Mouse (Mus musculus): ENCODE results near the gene Shc1. TPM values are rescaled to one million over a fixed set of nuclear protein-coding genes. Genes with fewer than 3 reads are reported as not detected.

Shc1 gene
- total and polyA plus RNA-seq, 3 experiments: 23.1 to 40.6 (median 32.3) TPM

DNA sequence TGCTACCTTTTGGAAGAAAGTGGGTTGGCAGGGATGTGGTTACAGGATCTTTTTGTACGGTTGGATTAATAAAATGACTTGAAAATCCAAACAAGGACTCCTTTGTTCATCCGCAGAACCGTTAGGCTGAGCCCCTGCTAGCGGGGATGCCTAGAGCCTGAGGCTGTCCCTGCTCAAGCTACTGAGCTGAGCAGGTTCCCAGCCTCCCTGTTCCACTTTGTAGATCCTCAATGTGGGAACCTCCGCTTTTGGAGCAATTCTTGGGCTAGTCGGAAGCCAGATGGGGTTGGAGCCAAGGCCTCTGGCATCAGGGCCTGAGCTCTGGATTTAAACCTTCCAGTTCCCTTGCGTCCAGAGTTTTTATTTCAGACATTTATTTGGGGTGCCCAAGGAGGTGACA, 16.8 kb downstream of the Shc1 start:
- in situ Hi-C loops (cut with MboI; ENCODE audit: low pct_ligation_motif_present, low pct_unique_long_range_greater_than_20kb, low sequenced_read_pairs) (no loop called here), dilution Hi-C loops (cut with MboI; ENCODE audit: extremely low pct_ligation_motif_present, extremely low pct_unique_long_range_greater_than_20kb, low sequenced_read_pairs) (no loop called here)
- H3K4me2 ChIP-seq (ENCODE audit: insufficient read depth, low read depth, poor library complexity, severe bottlenecking): no peak overlapping the region
- no peak overlapping the region for H3K9ac ChIP-seq (ENCODE audit: insufficient read depth, low read depth)
- H3K4me3 ChIP-seq (replicated peaks in 1 of 3; ENCODE audit: low read depth in 2 of 3, low read length in 2 of 3, poor library complexity in 1 of 3): no peak overlapping the region
- H3K27ac ChIP-seq (ENCODE audit: insufficient read depth, low read depth): no peak overlapping the region
- peaks cover 9 to 40% of the 10 kb centered on the region in 2 experiments for H3K4me1 ChIP-seq (ENCODE audit: control insufficient read depth in 1 of 2, insufficient read depth in 2 of 2)
- H3K9me3 ChIP-seq (replicated peaks; ENCODE audit: low read length): no peaks in the 10 kb centered on the region
- peaks cover 29 to 51% of the 10 kb centered on the region in 2 experiments for H3K36me3 ChIP-seq (replicated peaks in 1 of 2; ENCODE audit: control insufficient read depth in 1 of 2, insufficient read depth in 1 of 2, low read length in 1 of 2)
- 0 out of 2 replicates have a peak, but pooled peaks have one; percentile 30 for TF ChIP-seq POLR2AphosphoS2 (IDR thresholded peaks at IDR 0.05; ENCODE audit: low read depth, low read length)
- TF ChIP-seq MXI1 (IDR thresholded peaks at IDR 0.05; ENCODE audit: low read depth, low read length): no peak
- TF ChIP-seq IRF4 (IDR thresholded peaks at IDR 0.05; ENCODE audit: low read depth, low read length): no peak
- TF ChIP-seq ZMIZ1 (IDR thresholded peaks at IDR 0.05; ENCODE audit: low read depth, low read length): 0 out of 2 replicates have a peak, but pooled peaks have one; percentile 37
- H3K27me3 ChIP-seq (replicated peaks): no peaks in the 10 kb centered on the region
- H3K79me2 ChIP-seq (replicated peaks; ENCODE audit: control insufficient read depth, extremely low read depth, insufficient read depth, poor library complexity, severe bottlenecking): peaks cover 19% of the 10 kb centered on the region
- no peak for DNase-seq (ENCODE audit: extremely low read depth)

GRCm38 (mm10) chr3:89436176-89437113, 18.2 kb downstream of the Shc1 start, which contains the start of gene Pbxip1:
TSS of gene Pbxip1 (plus strand) at chr3:89436706.
- peaks cover 9 to 33% of the 10 kb centered on the region in 2 experiments for H3K4me1 ChIP-seq (ENCODE audit: control insufficient read depth in 1 of 2, insufficient read depth in 2 of 2)
- H3K36me3 ChIP-seq (replicated peaks in 1 of 2; ENCODE audit: control insufficient read depth in 1 of 2, insufficient read depth in 1 of 2, low read length in 1 of 2): peaks cover 38 to 65% of the 10 kb centered on the region in 2 experiments
- DNase-seq (ENCODE audit: extremely low read depth): peak; percentile 87
- H3K79me2 ChIP-seq (replicated peaks; ENCODE audit: control insufficient read depth, extremely low read depth, insufficient read depth, poor library complexity, severe bottlenecking): peaks cover 9% of the 10 kb centered on the region
- H3K9me3 ChIP-seq (replicated peaks; ENCODE audit: low read length): no peaks in the 10 kb centered on the region
- peak within 1 kb of the TSS; percentile 93 for H3K9ac ChIP-seq (ENCODE audit: insufficient read depth, low read depth)
- in situ Hi-C loops (cut with MboI; ENCODE audit: low pct_ligation_motif_present, low pct_unique_long_range_greater_than_20kb, low sequenced_read_pairs) (no loop called here), dilution Hi-C loops (cut with MboI; ENCODE audit: extremely low pct_ligation_motif_present, extremely low pct_unique_long_range_greater_than_20kb, low sequenced_read_pairs) (no loop called here)
- H3K27me3 ChIP-seq (replicated peaks): no peaks in the 10 kb centered on the region
- peak within 1 kb of the TSS; percentile 96 for H3K4me2 ChIP-seq (ENCODE audit: insufficient read depth, low read depth, poor library complexity, severe bottlenecking)
- H3K4me3 ChIP-seq (replicated peaks in 1 of 3; ENCODE audit: low read depth in 2 of 3, low read length in 2 of 3, poor library complexity in 1 of 3): peak within 1 kb of the TSS; percentile 65 to 88 (median 77)
- peak within 1 kb of the TSS; percentile 53 for H3K27ac ChIP-seq (ENCODE audit: insufficient read depth, low read depth)
- no peak for TF ChIP-seq MEF2A (IDR thresholded peaks at IDR 0.05; ENCODE audit: borderline replicate concordance, low read depth, low read length)
- TF ChIP-seq CHD2 (IDR thresholded peaks at IDR 0.05; ENCODE audit: low read length): peak; percentile 75
- peak; percentile 71; the same call in 1 of the 2 replicates for TF ChIP-seq MAZ (IDR thresholded peaks at IDR 0.05; ENCODE audit: low read depth, low read length)
- peak; percentile 78 for TF ChIP-seq POLR2A (IDR thresholded peaks at IDR 0.05; ENCODE audit: low read depth, low read length)
- peak; percentile 88 for TF ChIP-seq USF2 (conservative IDR thresholded peaks at IDR 0.05; ENCODE audit: low read depth, low read length)
- TF ChIP-seq E2F4 (IDR thresholded peaks at IDR 0.05; ENCODE audit: insufficient replicate concordance, low read depth, low read length): no peak
- no peak for TF ChIP-seq EP300 (IDR thresholded peaks at IDR 0.05; ENCODE audit: low read length)
- peak; percentile 92 for TF ChIP-seq MAX (IDR thresholded peaks at IDR 0.05; ENCODE audit: low read length)
- peak; percentile 62 for TF ChIP-seq NELFE (IDR thresholded peaks at IDR 0.05; ENCODE audit: low read depth, low read length)
- TF ChIP-seq MXI1 (IDR thresholded peaks at IDR 0.05; ENCODE audit: low read depth, low read length): peak; percentile 77
- no peak for TF ChIP-seq GABPA (IDR thresholded peaks at IDR 0.05; ENCODE audit: insufficient replicate concordance, low read depth, low read length)
- TF ChIP-seq POLR2AphosphoS2 (IDR thresholded peaks at IDR 0.05; ENCODE audit: low read depth, low read length): peak; percentile 61; the same call in 1 of the 2 replicates
- TF ChIP-seq USF1 (IDR thresholded peaks at IDR 0.05; ENCODE audit: low read depth, low read length): peak; percentile 93
- peak; percentile 77 for TF ChIP-seq SIN3A (IDR thresholded peaks at IDR 0.05; ENCODE audit: low read length)
- TF ChIP-seq ZMIZ1 (IDR thresholded peaks at IDR 0.05; ENCODE audit: low read depth, low read length): peak; percentile 55; the same call in 1 of the 2 replicates
- peak; percentile 51; the same call in 1 of the 2 replicates for TF ChIP-seq TBP (conservative IDR thresholded peaks at IDR 0.05; ENCODE audit: low read depth, low read length)
- peak; percentile 52 for TF ChIP-seq TCF12 (IDR thresholded peaks at IDR 0.05; ENCODE audit: low read depth, low read length)
- no peak for TF ChIP-seq KAT2A (IDR thresholded peaks at IDR 0.05; ENCODE audit: insufficient replicate concordance, low read length)
- peak; percentile 84; the same call in 1 of the 2 replicates for TF ChIP-seq CHD1 (IDR thresholded peaks at IDR 0.05; ENCODE audit: low read depth, low read length)
- TF ChIP-seq BHLHE40 (IDR thresholded peaks at IDR 0.05; ENCODE audit: low read depth, low read length): peak; percentile 58; the same call in 1 of the 2 replicates
- TF ChIP-seq ELF1 (IDR thresholded peaks at IDR 0.05; ENCODE audit: low read depth, low read length): peak; percentile 71; the same call in 1 of the 2 replicates
